ENCODE assay signal across 15 mouse cellular contexts in genomic region chr12:54414201-54414600, GRCm38 (mm10).
DNase-seq lines count a peak whose midpoint lies in the region; ATAC-seq and TF ChIP-seq lines count a peak whose summit lies in the region.
"Had no signal": no experiment of that assay in that cellular context is flagged by ENCODE, and none has a peak within 500 bp of the region (broad histone marks: within the 10 kb centered on the region; RNA-seq: fewer than 3 reads in every experiment).

No protein-coding gene starts in this region.

- H3K4me1 ChIP-seq in intestine, embryonic 16.5 days (ENCODE audit: control insufficient read depth, insufficient read depth, low read length), result 0 out of 2 replicates have a peak, but pooled peaks cover 3% of the 10 kb centered on the region
- H3K4me1 ChIP-seq: embryonic facial prominence, embryonic 13.5 days had no signal

- no peak overlapping the region for H3K9ac ChIP-seq in intestine, embryonic 16.5 days (ENCODE audit: low read depth, low read length)
- H3K9ac ChIP-seq: embryonic facial prominence, embryonic 13.5 days; forebrain, embryonic 13.5 days; liver, embryonic 14.5 days had no signal

- peak; percentile 32 for DNase-seq in gastrocnemius, adult 2 months
- DNase-seq in gastrocnemius, postnatal 4 days (ENCODE audit: low spot score in 2 of 2), result no peak
- peak; percentile 38 for DNase-seq in MN1 (ENCODE audit: low spot score)
- peak; percentile 73 to 78 for DNase-seq in kidney, postnatal 36 days
- DNase-seq in left cerebral cortex, adult 8-10 months (ENCODE audit: low spot score in 2 of 2), result no peak
- DNase-seq: cerebellum, postnatal 36 days; lung, postnatal 36 days; midbrain, embryonic 14.5 days had no signal

- TF ChIP-seq CTCF in gastrocnemius, adult 2 months (IDR thresholded peaks at IDR 0.05), result no peak

- H3K27ac ChIP-seq in gastrocnemius, adult 2 months, result no peak overlapping the region
- no peak overlapping the region for H3K27ac ChIP-seq in intestine, embryonic 16.5 days (ENCODE audit: low read length)
- H3K27ac ChIP-seq: embryonic facial prominence, embryonic 13.5 days; forebrain, embryonic 13.5 days; liver, embryonic 14.5 days; stomach, postnatal 0 days had no signal

- H3K4me3 ChIP-seq in gastrocnemius, adult 2 months, result no peak overlapping the region
- no peak overlapping the region for H3K4me3 ChIP-seq in intestine, embryonic 16.5 days (ENCODE audit: low read length)
- H3K4me3 ChIP-seq: embryonic facial prominence, embryonic 13.5 days; forebrain, embryonic 13.5 days had no signal

- H3K9me3 ChIP-seq in intestine, embryonic 16.5 days (ENCODE audit: control insufficient read depth, low read length), result no peaks in the 10 kb centered on the region
- H3K9me3 ChIP-seq: embryonic facial prominence, embryonic 13.5 days; forebrain, embryonic 13.5 days had no signal

- peak; percentile 69 for ATAC-seq in intestine, embryonic 16.5 days
- ATAC-seq in CD4-positive, CD25-positive, alpha-beta regulatory T cell, adult 4 months, result no peak
- ATAC-seq in monocyte, adult 5-6 weeks (replicated peaks; ENCODE audit: insufficient number of reproducible peaks, low FRiP score, low TSS enrichment, poor library complexity, severe bottlenecking), result no peak
- ATAC-seq: forebrain, embryonic 13.5 days had no signal

- no peaks in the 10 kb centered on the region for H3K27me3 ChIP-seq in intestine, embryonic 16.5 days (replicated peaks; ENCODE audit: control insufficient read depth, insufficient read depth, low read length)
- H3K27me3 ChIP-seq: embryonic facial prominence, embryonic 13.5 days; forebrain, embryonic 13.5 days had no signal

- WGBS in intestine, embryonic 16.5 days, result 61% methylated on average over 5 of the region's 5 CpGs

- intact Hi-C loops in gastrocnemius, adult 2 months (cut with DNase I), result no loop called here

- no peaks in the 10 kb centered on the region for H3K36me3 ChIP-seq in intestine, embryonic 16.5 days (ENCODE audit: control insufficient read depth, insufficient read depth, low read length)
- H3K36me3 ChIP-seq: embryonic facial prominence, embryonic 13.5 days had no signal

- no peak overlapping the region for H3K4me2 ChIP-seq in intestine, embryonic 16.5 days (ENCODE audit: low read depth, low read length)
- H3K4me2 ChIP-seq: embryonic facial prominence, embryonic 13.5 days; forebrain, embryonic 13.5 days had no signal

Comparison
In these comparisons a context has a peak if more than half of its experiments do, and no peak if none do; other contexts are left out.
1. DNase-seq: peak in gastrocnemius, adult 2 months (single experiment), MN1 (single experiment) and kidney, postnatal 36 days (2 of 2); none in gastrocnemius, postnatal 4 days (0 of 2) and left cerebral cortex, adult 8-10 months (0 of 2).